Mouse (Mus musculus) small intestine, adult 2 months (tissue): ENCODE measurements around the gene Thap4.

ENCODE experiments used
- CTCF ChIP-seq: fragments of 200-500 bp; IDR thresholded peaks from 2 replicates; pipeline ENCODE4 v1.5.1; 2012; ENCODE audit warnings: low read depth, mild to moderate bottlenecking, control low read depth, inconsistent platforms, low read length, moderate library complexity, mixed read lengths; ENCODE audit not compliant: insufficient replicate concordance, insufficient read length; ENCODE audit errors: extremely low read depth
- POLR2A ChIP-seq: fragments of 200-500 bp; IDR thresholded peaks from 2 replicates; pipeline ENCODE4 v1.6.1; 2012; ENCODE audit warnings: low read depth, mild to moderate bottlenecking, control low read depth, inconsistent platforms, low read length, moderate library complexity

GRCm38 (mm10) chr1:93737711-93738110, 17.0 kb downstream of the Thap4 start:
- TF ChIP-seq CTCF (no peak), POLR2A (no peak)
